Mouse (Mus musculus): Measurements from ENCODE around the gene Bsx. TPM values are rescaled to one million over a fixed set of nuclear protein-coding genes. Genes with fewer than 3 reads are reported as not detected.

Bsx gene
- total and polyA plus RNA-seq, 2 experiments from 2014 or later: not detected

DNA sequence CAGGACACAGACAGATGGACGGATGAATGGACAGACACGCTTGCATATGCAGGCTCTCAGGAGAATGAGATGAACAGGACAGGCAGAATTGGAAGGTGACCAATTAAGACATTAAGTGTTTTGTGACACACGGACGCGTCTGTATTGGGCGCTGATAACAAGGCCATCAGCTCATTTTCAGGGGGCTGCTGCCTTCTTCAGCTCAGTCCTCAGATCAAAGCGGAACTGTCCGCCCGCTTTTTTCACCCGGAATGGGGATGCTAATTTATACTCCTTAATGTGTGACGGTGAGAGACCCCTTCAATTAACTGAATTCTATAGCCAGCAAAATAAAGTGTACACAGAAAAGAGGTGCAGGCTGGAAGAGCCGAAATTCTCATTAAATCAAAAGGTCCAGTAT, 15.5 kb downstream of the Bsx start:
- no peaks in the 10 kb centered on the region for H3K4me1 ChIP-seq (ENCODE audit: control insufficient read depth, insufficient read depth)
- no peak for ATAC-seq (ENCODE audit: insufficient read depth, low read depth)
- no peaks in the 10 kb centered on the region for H3K9me3 ChIP-seq (replicated peaks; ENCODE audit: control insufficient read depth, low read length)
- H3K36me3 ChIP-seq (replicated peaks; ENCODE audit: control insufficient read depth, insufficient read depth, low read length): no peaks in the 10 kb centered on the region
- no peak overlapping the region for H3K9ac ChIP-seq (replicated peaks; ENCODE audit: low read depth, low read length)
- no peak overlapping the region for H3K4me3 ChIP-seq (ENCODE audit: low read depth, low read length)
- TF ChIP-seq EP300 (IDR thresholded peaks at IDR 0.05; ENCODE audit: low read depth) (no peak), CTCF (IDR thresholded peaks at IDR 0.05; ENCODE audit: low read depth) (no peak)
- DNase-seq (ENCODE audit: low spot score): no peak
- no peak overlapping the region for H3K27ac ChIP-seq (ENCODE audit: low read depth)
- H3K4me2 ChIP-seq (ENCODE audit: low read depth, low read length): no peak overlapping the region
- H3K27me3 ChIP-seq (ENCODE audit: control insufficient read depth, insufficient read depth, low read length): peaks cover 30% of the 10 kb centered on the region; the same call in 1 of the 2 replicates
- 36% methylated on average over 12 of the region's 12 CpGs for WGBS

DNA sequence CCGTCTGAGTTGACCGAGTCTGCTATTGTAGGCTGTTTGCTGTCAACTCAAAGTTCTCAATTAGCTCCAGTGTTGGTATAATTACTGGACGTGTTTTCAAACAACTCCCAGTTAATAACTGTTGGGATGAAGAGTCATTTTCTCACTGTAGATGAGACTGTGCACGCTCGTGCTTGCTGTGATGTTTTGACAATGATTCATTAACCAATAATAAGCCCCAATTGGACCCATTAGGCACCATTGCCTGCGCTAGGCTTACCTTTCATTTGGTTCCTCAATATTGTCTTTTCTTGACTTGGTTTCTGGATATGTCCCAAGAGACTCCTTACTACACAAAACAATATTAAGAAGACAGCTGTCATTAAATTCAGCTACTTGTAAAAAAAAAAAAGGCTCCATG, 18.5 kb downstream of the Bsx start:
- 80% methylated on average over 6 of the region's 6 CpGs for WGBS
- no peak overlapping the region for H3K4me3 ChIP-seq (ENCODE audit: low read depth, low read length)
- no peak overlapping the region for H3K27ac ChIP-seq (ENCODE audit: low read depth)
- no peaks in the 10 kb centered on the region for H3K4me1 ChIP-seq (ENCODE audit: control insufficient read depth, insufficient read depth)
- ATAC-seq (ENCODE audit: insufficient read depth, low read depth): no peak
- no peak for DNase-seq (ENCODE audit: low spot score)
- no peak for TF ChIP-seq EP300 (IDR thresholded peaks at IDR 0.05; ENCODE audit: low read depth)
- no peak for TF ChIP-seq CTCF (IDR thresholded peaks at IDR 0.05; ENCODE audit: low read depth)
- peaks cover 21% of the 10 kb centered on the region; the same call in 1 of the 2 replicates for H3K27me3 ChIP-seq (ENCODE audit: control insufficient read depth, insufficient read depth, low read length)
- no peak overlapping the region for H3K4me2 ChIP-seq (ENCODE audit: low read depth, low read length)
- no peaks in the 10 kb centered on the region for H3K36me3 ChIP-seq (replicated peaks; ENCODE audit: control insufficient read depth, insufficient read depth, low read length)
- H3K9ac ChIP-seq (replicated peaks; ENCODE audit: low read depth, low read length): no peak overlapping the region
- no peaks in the 10 kb centered on the region for H3K9me3 ChIP-seq (replicated peaks; ENCODE audit: control insufficient read depth, low read length)

DNA sequence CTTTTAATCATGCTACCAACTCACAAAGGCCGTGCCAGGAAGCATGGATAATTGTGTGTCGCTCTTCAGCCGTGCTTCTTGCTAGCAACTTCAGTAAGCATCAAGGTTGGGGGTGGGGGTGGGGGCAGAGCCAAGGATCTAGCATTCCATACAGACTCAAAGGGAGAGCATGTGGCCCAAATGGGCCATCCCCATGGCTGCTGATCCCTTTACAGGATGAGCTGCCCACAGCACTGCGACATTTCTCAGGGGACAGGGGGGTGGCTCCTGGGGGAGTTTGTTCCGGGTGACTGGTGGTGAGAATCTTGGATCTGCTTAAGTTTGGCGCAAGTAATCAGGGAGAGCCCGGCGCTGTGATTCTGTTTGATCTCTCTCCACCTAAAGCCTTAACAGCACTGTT, 33.5 kb downstream of the Bsx start:
- 0 out of 2 replicates have a peak, but pooled peaks cover 3% of the 10 kb centered on the region for H3K27me3 ChIP-seq (ENCODE audit: control insufficient read depth, insufficient read depth, low read length)
- no peak overlapping the region for H3K4me2 ChIP-seq (ENCODE audit: low read depth, low read length)
- TF ChIP-seq CTCF (IDR thresholded peaks at IDR 0.05; ENCODE audit: low read depth): no peak
- no peak for TF ChIP-seq EP300 (IDR thresholded peaks at IDR 0.05; ENCODE audit: low read depth)
- no peaks in the 10 kb centered on the region for H3K36me3 ChIP-seq (replicated peaks; ENCODE audit: control insufficient read depth, insufficient read depth, low read length)
- 25% methylated on average over 8 of the region's 8 CpGs for WGBS
- no peak overlapping the region for H3K9ac ChIP-seq (replicated peaks; ENCODE audit: low read depth, low read length)
- DNase-seq (ENCODE audit: low spot score) (no peak), ATAC-seq (ENCODE audit: insufficient read depth, low read depth) (no peak)
- no peaks in the 10 kb centered on the region for H3K4me1 ChIP-seq (ENCODE audit: control insufficient read depth, insufficient read depth)
- no peaks in the 10 kb centered on the region for H3K9me3 ChIP-seq (replicated peaks; ENCODE audit: control insufficient read depth, low read length)
- no peak overlapping the region for H3K27ac ChIP-seq (ENCODE audit: low read depth)
- no peak overlapping the region for H3K4me3 ChIP-seq (ENCODE audit: low read depth, low read length)

DNA sequence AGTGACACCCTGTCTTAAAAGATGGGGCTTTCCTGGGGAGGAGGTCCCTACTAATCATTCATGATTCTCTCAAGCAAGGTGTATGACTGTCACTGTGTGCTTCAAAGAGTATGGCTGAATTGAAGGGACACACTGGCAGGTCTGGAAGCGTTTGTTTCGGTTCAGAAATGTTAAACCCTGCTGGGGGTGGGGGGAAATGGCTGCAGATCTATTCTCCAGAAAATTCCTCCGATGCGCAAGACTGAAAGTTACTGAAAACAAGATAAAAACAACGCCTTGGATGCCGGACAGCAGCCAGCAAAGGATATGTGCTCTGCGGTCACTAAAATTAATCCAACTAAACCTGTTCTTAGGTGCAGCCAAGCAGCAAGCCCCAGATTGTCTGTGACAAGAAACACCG, 34.5 kb downstream of the Bsx start:
- Histone ChIP-seq H3K36me3 (replicated peaks; ENCODE audit: control insufficient read depth, insufficient read depth, low read length) (no peaks in the 10 kb centered on the region), H3K27ac (ENCODE audit: low read depth) (no peak overlapping the region), H3K4me2 (ENCODE audit: low read depth, low read length) (no peak overlapping the region), H3K27me3 (ENCODE audit: control insufficient read depth, insufficient read depth, low read length) (0 out of 2 replicates have a peak, but pooled peaks cover 3% of the 10 kb centered on the region), H3K9ac (replicated peaks; ENCODE audit: low read depth, low read length) (no peak overlapping the region), H3K4me3 (ENCODE audit: low read depth, low read length) (no peak overlapping the region), H3K9me3 (replicated peaks; ENCODE audit: control insufficient read depth, low read length) (no peaks in the 10 kb centered on the region), H3K4me1 (ENCODE audit: control insufficient read depth, insufficient read depth) (no peaks in the 10 kb centered on the region)
- DNase-seq (ENCODE audit: low spot score) (no peak), ATAC-seq (ENCODE audit: insufficient read depth, low read depth) (no peak)
- 74% methylated on average over 8 of the region's 8 CpGs for WGBS
- TF ChIP-seq CTCF (IDR thresholded peaks at IDR 0.05; ENCODE audit: low read depth): no peak

DNA sequence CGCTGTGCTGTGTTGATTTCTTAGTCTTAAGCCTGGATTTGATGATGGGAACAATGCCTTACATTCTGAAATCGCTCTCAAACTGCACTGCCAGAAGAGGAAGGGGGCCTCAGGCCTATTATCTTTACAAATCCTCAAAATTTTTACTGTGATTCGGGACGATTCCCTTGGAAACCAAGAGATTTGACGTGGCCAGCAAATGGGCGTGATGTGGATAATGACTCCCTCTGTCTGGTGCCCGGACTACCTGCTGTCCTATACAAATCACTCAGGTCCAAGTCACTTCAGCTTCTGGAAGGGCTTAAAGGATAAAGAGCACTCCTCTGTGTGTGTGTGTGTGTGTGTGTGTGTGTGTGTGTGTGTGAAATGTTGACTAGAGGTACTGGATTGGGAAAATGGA, 35.0 kb downstream of the Bsx start:
- Histone ChIP-seq H3K9ac (replicated peaks; ENCODE audit: low read depth, low read length) (no peak overlapping the region), H3K36me3 (replicated peaks; ENCODE audit: control insufficient read depth, insufficient read depth, low read length) (no peaks in the 10 kb centered on the region), H3K4me1 (ENCODE audit: control insufficient read depth, insufficient read depth) (no peaks in the 10 kb centered on the region), H3K27ac (ENCODE audit: low read depth) (no peak overlapping the region), H3K4me2 (ENCODE audit: low read depth, low read length) (no peak overlapping the region), H3K27me3 (ENCODE audit: control insufficient read depth, insufficient read depth, low read length) (0 out of 2 replicates have a peak, but pooled peaks cover 3% of the 10 kb centered on the region), H3K9me3 (replicated peaks; ENCODE audit: control insufficient read depth, low read length) (no peaks in the 10 kb centered on the region), H3K4me3 (ENCODE audit: low read depth, low read length) (no peak overlapping the region)
- TF ChIP-seq EP300 (IDR thresholded peaks at IDR 0.05; ENCODE audit: low read depth): no peak
- TF ChIP-seq CTCF (IDR thresholded peaks at IDR 0.05; ENCODE audit: low read depth): no peak
- DNase-seq (ENCODE audit: low spot score): no peak
- ATAC-seq (ENCODE audit: insufficient read depth, low read depth): no peak
- 73% methylated on average over 7 of the region's 7 CpGs for WGBS

DNA sequence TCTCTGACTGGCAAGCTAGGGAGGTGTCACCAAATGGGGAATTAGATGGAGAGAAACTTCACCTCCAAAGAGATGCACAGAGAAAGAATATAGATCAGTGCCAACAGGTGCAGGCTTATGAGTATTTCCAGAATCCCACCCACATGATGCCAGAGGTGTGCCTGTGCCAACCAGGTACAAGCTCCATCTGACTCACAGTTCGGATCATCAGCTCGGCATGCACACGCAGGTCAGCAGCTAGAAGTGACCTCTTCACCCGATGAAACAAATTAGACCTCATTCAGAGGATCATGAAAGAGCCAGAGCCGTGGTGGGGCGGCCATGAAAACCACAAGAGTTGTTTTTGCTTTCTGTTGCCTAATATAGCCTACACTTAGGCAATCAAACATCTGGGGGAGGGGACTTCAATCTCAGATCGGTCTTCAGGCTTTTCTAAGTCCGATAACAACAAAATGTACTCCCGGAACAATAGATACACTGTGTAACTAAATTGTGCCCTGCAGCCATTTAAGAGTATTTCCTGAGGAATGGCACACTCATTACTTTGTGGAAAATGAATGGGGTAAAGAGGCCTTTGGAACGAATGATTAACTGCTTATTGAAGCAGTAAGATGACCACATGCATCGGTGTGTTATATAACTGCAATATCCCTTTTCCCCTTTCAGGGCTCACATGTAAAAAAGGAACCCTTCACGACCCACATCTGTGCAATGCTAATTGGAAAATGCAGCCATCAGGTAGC, 44.1 kb downstream of the Bsx start:
- TF ChIP-seq CTCF (IDR thresholded peaks at IDR 0.05; ENCODE audit: low read depth) (no peak), EP300 (IDR thresholded peaks at IDR 0.05; ENCODE audit: low read depth) (no peak)
- H3K9me3 ChIP-seq (replicated peaks; ENCODE audit: control insufficient read depth, low read length): no peaks in the 10 kb centered on the region
- no peaks in the 10 kb centered on the region for H3K4me1 ChIP-seq (ENCODE audit: control insufficient read depth, insufficient read depth)
- no peak overlapping the region for H3K9ac ChIP-seq (replicated peaks; ENCODE audit: low read depth, low read length)
- H3K36me3 ChIP-seq (replicated peaks; ENCODE audit: control insufficient read depth, insufficient read depth, low read length): no peaks in the 10 kb centered on the region
- no peak overlapping the region for H3K4me3 ChIP-seq (ENCODE audit: low read depth, low read length)
- ATAC-seq (ENCODE audit: insufficient read depth, low read depth) (no peak), DNase-seq (ENCODE audit: low spot score) (no peak)
- H3K4me2 ChIP-seq (ENCODE audit: low read depth, low read length): no peak overlapping the region
- 60% methylated on average over 12 of the region's 12 CpGs for WGBS
- no peak overlapping the region for H3K27ac ChIP-seq (ENCODE audit: low read depth)
- no peaks in the 10 kb centered on the region for H3K27me3 ChIP-seq (ENCODE audit: control insufficient read depth, insufficient read depth, low read length)

Measured in heart, postnatal 0 days (tissue).